7 mouse cellular contexts compared by ENCODE assay signal in the genomic region with DNA sequence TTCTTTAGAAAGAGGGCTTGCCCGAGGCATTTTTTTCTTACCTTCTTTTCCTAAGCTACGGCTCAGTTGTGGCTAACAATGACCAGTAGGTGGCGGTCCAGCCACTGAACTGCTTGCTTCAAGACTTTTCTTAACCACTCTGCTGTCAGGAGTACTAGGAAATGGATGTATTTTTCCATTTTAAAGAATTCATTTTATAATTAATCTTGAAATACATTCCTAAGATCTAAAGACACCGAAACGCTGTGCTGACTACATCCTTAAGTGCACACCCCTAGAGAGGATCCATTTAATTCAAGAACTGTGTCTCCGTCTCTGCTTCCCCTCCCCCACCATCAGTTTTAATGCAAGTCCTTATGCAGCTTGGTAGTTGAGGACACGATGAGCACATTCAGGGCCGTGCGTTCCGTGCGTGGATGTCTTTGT.
DNase-seq lines count a peak whose midpoint lies in the region; ATAC-seq and TF ChIP-seq lines count a peak whose summit lies in the region.

No protein-coding gene starts in this region.

- no peaks in the 10 kb centered on the region for H3K9me3 ChIP-seq in forebrain, embryonic 13.5 days (replicated peaks)

- DNase-seq in MN1 (ENCODE audit: low spot score) = peak; percentile 45
- peak; percentile 80 for DNase-seq in brain, embryonic 18.5 days (ENCODE audit: low read depth, low spot score)
- DNase-seq in layer of hippocampus, adult 8-10 months (ENCODE audit: low spot score in 2 of 2) = peak; percentile 18 to 61
- DNase-seq in lung, adult 2 months = peak; percentile 11
- DNase-seq in right cerebral cortex, adult 18-20 months = peak; percentile 63

- peaks cover 21% of the 10 kb centered on the region; the same call in 1 of the 2 replicates for H3K27me3 ChIP-seq in forebrain, embryonic 13.5 days

- H3K36me3 ChIP-seq in forebrain, embryonic 13.5 days (ENCODE audit: poor library complexity, severe bottlenecking) = no peaks in the 10 kb centered on the region

- no peak overlapping the region for H3K9ac ChIP-seq in forebrain, embryonic 13.5 days

- WGBS in forebrain, embryonic 13.5 days = 2% methylated on average over 11 of the region's 11 CpGs
- WGBS in lung, adult 2 months = under 1% methylated on average over 11 of the region's 11 CpGs

- H3K27ac ChIP-seq in forebrain, embryonic 13.5 days = no peak overlapping the region

- no peak for TF ChIP-seq POLR2A in lung, adult 2 months (IDR thresholded peaks at IDR 0.05; ENCODE audit: borderline replicate concordance, extremely low read depth, low read depth, low read length)

- H3K4me3 ChIP-seq in forebrain, embryonic 13.5 days = peak overlapping the region; percentile 19; the same call in 1 of the 2 replicates
- H3K4me3 ChIP-seq in lung, adult 2 months (replicated peaks; ENCODE audit: extremely low read depth, low read depth, low read length) = no peak overlapping the region

- TF ChIP-seq CTCF in lung, adult 2 months (IDR thresholded peaks at IDR 0.05; ENCODE audit: insufficient read depth, low read length) = peak; percentile 49

- H3K4me2 ChIP-seq in forebrain, embryonic 13.5 days = peak overlapping the region; percentile 58

- peaks cover 12% of the 10 kb centered on the region for H3K4me1 ChIP-seq in forebrain, embryonic 13.5 days
- H3K4me1 ChIP-seq in lung, adult 2 months (ENCODE audit: control insufficient read depth, insufficient read depth, low read length) = no peaks in the 10 kb centered on the region

- ATAC-seq in forebrain, embryonic 13.5 days = peak; percentile 82
- peak; percentile 58 to 82; a peak in 3 of 4 replicates for ATAC-seq in hematopoietic stem cell, adult 5-6 weeks (replicated peaks in 1 of 2; ENCODE audit: insufficient read depth in 1 of 2, low FRiP score in 2 of 2, low TSS enrichment in 1 of 2, low read depth in 1 of 2, poor library complexity in 2 of 2, severe bottlenecking in 2 of 2)

Comparison
In these comparisons a context has a peak if more than half of its experiments do, and no peak if none do; other contexts are left out.
1. DNase-seq: peak in every context shown above with its lines; median percentile 80 in brain, embryonic 18.5 days; 63 in right cerebral cortex, adult 18-20 months; 45 in MN1; 40 in layer of hippocampus, adult 8-10 months; 11 in lung, adult 2 months.